Mouse (Mus musculus) kidney, adult 10 weeks (tissue): ENCODE results near the gene Stfa1. TPM values are rescaled to one million over a fixed set of nuclear protein-coding genes. Genes with fewer than 3 reads are reported as not detected.

Experiments
- polyA plus RNA-seq: library from polyadenylated mRNA; stranded (reverse); fragments of 350-450 nt; fragmentation: Illumina TruSeq; extraction: RNeasy Lipid Tissue Mini Kit (QIAGEN cat#74804); gene quantifications from one replicate; pipeline ENCODE4 v1.2.3, GENCODE M21; 2014; ENCODE audit warnings: low read depth, low replicate concordance

The Stfa1 gene
- not detected for polyA plus RNA-seq

GRCm38 (mm10) chr16:36276796-36277195 lies at the start of gene Stfa1:
TSS of gene Stfa1 (plus strand) at chr16:36276951.

DNA sequence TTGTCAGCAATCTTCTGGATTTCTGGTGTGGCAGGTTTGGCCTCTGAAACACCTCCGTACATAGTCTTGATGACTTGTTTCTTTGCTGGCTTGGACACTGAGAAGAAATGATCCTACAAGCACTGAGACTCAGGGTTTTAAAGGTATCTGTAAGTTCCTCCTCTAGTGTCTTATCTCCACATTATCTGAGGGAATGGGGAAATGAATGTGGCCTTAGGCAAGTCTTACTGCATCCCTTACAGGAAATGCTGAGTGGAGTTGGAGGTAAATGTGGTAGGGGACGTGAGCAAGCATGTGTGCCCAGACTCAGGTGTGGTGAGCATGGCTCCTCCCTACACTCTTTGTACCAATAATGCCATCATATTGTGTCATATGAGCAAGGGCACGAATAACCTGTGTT lies 57.5 kb downstream of the Stfa1 start, which contains the start of gene BC117090:
TSS of gene BC117090 (minus strand) at position 101 of the 400 bp plus-strand sequence.

Other genes starting within 250 kb of the Stfa1 start
- gene Wdr5b, start 235.8 kb upstream of the Stfa1 start, polyA plus RNA-seq, result 8.0 TPM
- 120 TPM for gene Fam162a, start 205.4 kb upstream of the Stfa1 start, polyA plus RNA-seq
- gene Ccdc58, start 205.3 kb upstream of the Stfa1 start, polyA plus RNA-seq, result 186 TPM
- not detected for gene Csta1, start 145.7 kb upstream of the Stfa1 start, polyA plus RNA-seq
- not detected for gene Stfa2l1, start 120.1 kb upstream of the Stfa1 start, polyA plus RNA-seq
- gene Gm5483, start 92.7 kb upstream of the Stfa1 start, polyA plus RNA-seq, result not detected
- gene Gm5416, start 66.5 kb upstream of the Stfa1 start, polyA plus RNA-seq, result not detected
- gene 2010005H15Rik, start 55.5 kb upstream of the Stfa1 start, polyA plus RNA-seq, result not detected
- gene BC117090, start 57.4 kb downstream of the Stfa1 start, polyA plus RNA-seq, result not detected
- gene BC100530, start 90.8 kb downstream of the Stfa1 start, polyA plus RNA-seq, result not detected
- not detected for gene Stfa2, start 131.5 kb downstream of the Stfa1 start, polyA plus RNA-seq
- not detected for gene Stfa3, start 178.4 kb downstream of the Stfa1 start, polyA plus RNA-seq